Mouse (Mus musculus): ENCODE results near the gene Tmem26.
"Not testable (repeated sequence)": the region's sequence is repeated elsewhere in the genome, so short reads cannot be mapped to it uniquely, and the experiment has no call there.

Gene Tmem26

DNA sequence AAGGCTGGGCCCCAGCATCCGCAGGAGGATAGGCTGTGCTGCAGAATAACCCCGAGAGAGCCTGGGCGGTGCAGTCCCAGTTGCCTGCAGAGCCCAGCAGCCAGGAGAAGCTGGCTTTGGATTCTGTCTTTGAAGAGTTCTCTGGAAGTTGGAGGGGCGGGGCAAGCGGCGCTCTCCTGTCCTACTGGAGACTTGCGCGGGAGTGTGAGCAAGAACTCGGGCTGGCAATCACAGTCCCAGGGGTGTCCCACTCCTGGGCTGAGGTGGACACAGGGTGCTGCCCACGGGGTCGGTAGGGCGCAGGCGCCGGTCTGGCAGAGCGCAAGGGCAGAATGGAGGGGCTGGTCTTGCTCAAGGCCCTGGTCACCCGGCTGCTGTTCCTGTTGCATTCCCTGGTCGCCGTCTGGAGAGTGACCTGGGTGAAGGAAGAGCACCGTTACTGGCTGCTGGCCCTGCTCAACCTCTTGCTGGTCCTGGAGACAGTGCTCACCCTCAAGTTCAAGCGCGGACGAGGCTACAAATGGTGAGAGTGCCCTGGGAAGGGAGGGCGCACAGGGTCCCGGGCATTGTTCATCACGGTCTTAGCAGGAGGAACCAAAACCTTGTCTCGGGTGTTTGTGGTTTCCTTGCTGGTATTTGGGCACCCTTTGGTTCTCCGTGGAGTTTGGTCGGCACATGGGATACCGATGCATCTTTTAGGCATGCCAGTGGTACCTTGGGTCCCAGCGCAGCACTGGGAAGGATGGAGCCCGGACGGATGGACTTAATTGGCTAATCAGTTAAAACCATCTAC is at the start of gene Tmem26:
Gene Tmem26, plus strand, starts transcription at position 79 of the 793 bp plus-strand sequence.
- DNase-seq, result no peak

DNA sequence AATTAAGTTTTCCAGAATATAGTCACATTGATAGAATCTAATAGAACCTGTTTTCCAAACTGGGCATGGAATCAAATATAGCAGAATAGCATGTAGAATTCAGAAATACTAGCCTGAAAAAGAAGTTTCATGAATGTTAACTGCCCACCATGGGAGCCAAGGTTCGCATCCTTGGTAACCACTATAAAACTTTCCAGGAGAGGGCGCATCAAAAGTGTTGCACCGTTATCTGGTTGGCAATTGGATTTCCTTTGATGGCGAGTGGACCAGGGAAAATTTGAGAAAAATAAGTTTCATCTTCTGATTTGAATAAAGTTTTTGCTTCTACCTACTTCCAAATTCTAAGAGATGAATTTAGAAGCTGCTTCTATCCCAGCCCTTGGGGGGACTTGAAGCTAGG is 44.8 kb upstream of the Tmem26 start:
- DNase-seq, result no peak

- no peak for DNase-seq
These were observed 42.2 kb upstream of the Tmem26 start for GRCm38 (mm10) chr10:68681233-68681632.

- no peak for DNase-seq
These were observed 37.9 kb upstream of the Tmem26 start for GRCm38 (mm10) chr10:68685510-68685909.

DNA sequence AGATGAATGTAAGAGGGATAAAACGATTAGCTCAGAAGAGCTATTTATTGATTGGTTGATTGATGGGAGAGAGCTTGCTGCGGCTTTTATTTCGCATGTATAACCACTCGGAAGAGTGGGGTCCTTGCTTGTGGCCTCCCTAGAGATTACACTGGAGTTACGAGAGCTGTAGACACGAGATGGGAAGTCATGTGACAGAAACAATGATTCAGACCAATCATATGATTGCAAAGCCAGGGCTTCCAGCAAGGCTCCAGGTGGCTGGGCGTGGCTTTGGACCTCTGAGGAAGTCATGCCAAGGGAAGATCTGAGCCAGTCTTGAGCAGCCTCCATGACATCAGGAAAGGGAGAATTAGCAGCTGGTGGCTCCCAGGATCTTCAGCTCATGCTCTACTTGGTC is 32.3 kb upstream of the Tmem26 start:
- DNase-seq, result no peak

DNA sequence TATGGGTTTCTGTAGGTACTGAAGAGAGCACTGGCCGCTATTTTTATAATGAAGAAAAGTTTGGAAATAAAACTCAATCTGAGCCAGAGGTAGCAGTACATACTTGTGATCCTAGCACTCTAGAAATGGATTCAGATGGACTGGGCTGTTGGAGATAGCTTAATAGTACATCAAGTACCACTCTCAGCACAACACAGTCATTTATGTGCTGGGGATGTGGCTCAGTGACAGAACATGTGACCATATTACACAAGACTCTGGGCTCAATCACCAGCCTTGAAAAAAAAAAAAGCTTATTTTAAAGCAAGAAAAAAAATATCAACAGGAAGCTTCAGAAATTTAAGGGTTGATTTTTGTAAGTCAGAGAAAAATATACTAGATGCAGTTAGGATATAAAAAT is 31.0 kb upstream of the Tmem26 start:
- no peak for DNase-seq

DNA sequence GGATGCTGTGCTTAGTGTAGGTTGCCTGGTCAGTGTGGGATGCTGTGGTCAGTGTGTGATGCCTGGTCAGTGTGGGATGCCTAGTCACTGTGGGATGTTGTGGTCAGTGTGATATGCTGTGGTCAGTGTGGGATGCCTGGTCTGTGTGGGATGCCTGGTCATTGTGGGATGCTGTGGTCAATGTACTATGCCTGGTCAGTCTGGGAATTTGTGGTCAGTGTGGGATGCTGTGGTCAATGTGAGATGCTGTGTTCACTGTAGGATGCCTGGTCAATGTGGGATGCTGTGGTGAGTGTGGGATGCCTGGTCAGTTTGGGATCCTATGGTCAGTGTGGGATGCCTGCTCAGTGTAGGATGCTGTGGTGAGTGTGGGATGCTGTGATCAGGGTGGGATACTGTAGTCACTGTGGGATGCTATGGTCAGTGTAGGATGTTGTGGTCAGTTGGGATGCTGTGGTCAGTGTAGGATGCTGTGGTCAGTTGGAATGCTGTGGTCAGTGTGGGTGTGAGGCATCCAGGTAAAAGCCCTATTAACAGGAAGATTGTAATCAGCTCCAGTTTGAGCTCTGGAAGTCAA is 27.6 kb upstream of the Tmem26 start:
- DNase-seq, result no peak

GRCm38 (mm10) chr10:68704268-68704667 is 19.2 kb upstream of the Tmem26 start:
- no peak for DNase-seq

GRCm38 (mm10) chr10:68705471-68706036 is 17.9 kb upstream of the Tmem26 start:
- DNase-seq, result no peak

- DNase-seq, result no peak
These were observed 16.2 kb upstream of the Tmem26 start for GRCm38 (mm10) chr10:68707014-68707852.

DNA sequence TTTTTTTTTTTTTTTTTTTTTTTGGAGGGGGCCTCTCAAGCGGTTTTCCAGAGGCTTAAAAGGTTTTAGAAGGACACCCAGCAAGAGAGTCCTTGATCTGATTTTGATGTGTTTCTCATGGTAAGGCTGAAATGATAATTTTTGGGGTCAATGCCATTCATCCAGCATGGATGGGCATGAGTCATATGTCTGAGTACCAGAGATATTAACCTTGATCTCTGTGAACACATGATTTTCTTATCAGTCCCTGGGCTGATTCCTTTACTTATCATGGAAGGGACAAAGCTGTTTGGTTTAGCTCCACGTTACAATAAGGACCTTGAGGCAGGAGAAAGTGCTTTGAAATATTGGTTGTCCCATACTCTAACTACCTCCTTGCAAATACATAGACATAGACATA is 10.5 kb upstream of the Tmem26 start:
- no peak for DNase-seq

DNA sequence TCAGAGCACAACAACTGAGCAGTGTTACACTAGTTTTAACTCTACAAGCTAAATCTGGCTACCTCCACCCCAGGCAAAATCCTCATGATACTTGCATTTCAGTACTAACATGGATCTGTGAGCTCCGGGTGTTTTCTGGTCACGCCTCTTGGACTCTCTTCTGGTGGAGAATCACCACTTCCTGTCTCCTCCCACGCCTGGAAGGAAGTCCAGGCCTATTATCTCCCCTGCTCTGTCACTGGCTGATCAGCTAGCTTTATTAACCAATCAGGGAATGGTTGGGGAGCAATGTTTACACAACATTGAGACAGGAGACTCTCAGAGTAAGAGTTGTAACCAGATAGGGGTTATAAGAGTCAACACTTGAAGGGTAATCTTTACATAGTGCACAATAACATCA is 9.1 kb upstream of the Tmem26 start:
- no peak for DNase-seq

DNA sequence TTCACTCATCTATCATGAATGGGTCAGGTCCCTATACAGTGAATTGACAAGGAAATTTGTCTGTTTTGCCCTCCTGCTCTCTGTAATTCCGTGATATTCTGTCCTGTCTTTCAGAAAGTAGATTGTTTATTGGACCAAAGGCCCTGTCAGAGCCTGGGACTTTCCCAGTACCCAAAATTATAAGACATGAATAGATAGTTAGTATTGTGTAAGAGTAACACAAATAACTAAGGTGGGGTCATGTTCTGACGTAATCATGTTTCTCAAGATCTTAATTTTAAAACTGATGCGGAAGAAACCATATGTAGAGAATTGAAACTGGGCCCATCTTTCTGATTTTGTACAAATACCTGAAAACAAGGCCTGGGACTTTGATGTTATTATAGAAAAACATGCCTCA is 8.1 kb upstream of the Tmem26 start:
- DNase-seq, result no peak

DNA sequence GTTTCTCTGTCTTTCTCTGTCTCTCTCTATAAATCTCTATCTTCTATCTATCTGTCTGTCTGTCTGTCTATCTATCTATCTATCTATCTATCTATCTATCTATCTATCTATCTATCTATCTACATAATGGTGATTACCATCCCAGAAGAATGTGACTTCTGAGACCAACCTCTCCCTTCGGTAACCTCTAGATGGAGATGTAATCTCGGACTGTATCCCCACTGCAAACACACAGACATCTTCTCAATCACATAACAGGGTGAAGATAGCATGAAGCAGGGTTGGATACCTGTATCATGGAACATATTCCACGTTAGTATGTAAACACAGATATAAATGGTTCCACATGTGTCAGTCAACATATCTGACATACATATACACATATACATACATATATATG is 5.1 kb upstream of the Tmem26 start:
- no peak for DNase-seq

DNA sequence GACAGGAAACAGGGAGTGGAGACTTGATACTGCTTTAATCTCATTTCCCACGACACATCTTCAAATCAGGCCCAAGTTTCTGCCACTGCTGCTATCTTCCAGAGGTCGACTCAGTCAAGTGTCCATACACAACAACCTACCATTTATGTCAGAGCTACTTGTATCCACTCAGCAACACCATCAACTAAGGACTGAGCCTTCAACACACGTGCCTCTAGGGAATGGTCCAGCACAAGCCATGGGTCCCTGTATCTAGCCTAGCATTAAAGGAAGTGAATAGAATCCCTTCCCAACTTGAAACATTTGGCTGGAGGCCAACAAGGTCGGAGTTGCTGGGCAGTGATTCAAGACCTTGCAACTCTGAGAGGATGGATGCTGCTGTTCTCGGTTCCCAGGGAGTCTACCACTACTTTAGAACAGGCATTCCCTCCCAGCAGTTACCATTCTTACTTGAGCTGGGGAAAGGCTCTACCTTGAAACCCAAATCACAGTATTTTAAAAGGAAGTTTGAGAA is 2.5 kb upstream of the Tmem26 start:
- DNase-seq, result no peak

GRCm38 (mm10) chr10:68723015-68723414 is 431 bp upstream of the Tmem26 start:
- no peak for DNase-seq

- DNase-seq, result no peak
These were observed 895 bp downstream of the Tmem26 start for GRCm38 (mm10) chr10:68724361-68724720.

- no peak for DNase-seq
These were observed 4.0 kb downstream of the Tmem26 start for GRCm38 (mm10) chr10:68727464-68727863.

DNA sequence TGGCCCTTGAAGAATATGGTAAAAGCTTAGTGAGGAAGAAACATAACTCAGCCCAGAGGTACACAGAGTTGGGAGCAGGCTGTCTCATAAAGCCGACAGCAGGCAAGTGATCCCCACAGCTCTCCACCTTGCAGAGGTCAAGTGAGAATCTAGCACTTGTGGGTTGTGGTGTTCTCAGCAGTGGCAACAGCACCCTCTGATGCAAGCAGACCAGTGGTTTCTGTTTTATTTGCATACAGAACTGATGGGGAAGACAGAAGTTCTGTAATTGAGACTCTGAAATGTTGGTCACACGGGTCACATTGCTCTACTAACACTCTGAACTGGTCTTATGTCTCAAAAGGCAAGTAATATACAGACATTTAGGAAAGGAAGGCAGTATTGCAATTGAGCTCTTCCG is 12.2 kb downstream of the Tmem26 start:
- no peak for DNase-seq

- no peak for DNase-seq
These were observed 13.9 kb downstream of the Tmem26 start for GRCm38 (mm10) chr10:68737391-68737790.

GRCm38 (mm10) chr10:68738981-68739380 is 15.5 kb downstream of the Tmem26 start:
- not testable (repeated sequence) for DNase-seq

DNA sequence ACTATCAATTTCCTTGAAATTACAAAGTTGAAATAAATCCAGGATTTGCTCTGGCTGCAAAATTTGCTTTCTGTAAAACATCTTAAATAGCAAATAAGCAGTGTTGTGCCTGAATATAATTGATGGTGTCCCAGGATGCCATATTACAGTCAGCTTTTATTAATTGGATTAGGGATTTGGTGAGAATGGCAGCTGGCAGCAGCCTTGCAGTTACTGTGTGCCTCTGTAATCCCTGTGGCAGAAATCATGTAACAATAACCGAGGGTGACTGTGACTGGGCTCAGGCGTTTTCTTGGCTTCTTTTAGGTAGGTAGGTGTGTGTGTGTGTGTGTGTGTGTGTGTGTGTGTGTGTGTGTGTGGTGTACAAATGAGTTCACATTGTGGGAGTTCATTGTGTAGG is 16.8 kb downstream of the Tmem26 start:
- no peak for DNase-seq

- DNase-seq, result no peak
These were observed 27.5 kb downstream of the Tmem26 start for GRCm38 (mm10) chr10:68750921-68751320.
